Mouse (Mus musculus): Measurements from ENCODE around the gene Zfp800. TPM values are rescaled to one million over a fixed set of nuclear protein-coding genes. Genes with fewer than 3 reads are reported as not detected.

Gene Zfp800
- polyA plus RNA-seq, 1 experiment from 2014 or later: 19.8 TPM

DNA sequence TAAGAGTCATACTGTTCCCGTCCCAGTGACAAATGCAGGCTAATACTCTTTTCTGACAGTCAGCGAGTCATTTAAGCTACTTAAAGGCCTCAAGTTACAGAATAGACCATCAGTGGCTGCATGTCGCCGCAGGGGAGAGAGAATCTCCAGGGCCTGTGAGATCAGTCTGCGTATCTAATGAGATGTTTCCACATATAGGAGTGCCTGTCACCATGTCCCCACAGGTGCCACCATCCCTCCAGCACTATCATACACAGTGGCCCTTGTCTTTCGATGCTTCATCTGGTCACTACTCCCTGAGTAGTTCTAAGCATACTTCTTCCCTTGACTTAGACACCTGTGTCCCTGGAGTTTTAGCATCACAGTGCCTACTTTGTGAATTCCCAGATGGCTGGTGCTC, 68.0 kb downstream of the Zfp800 start:
- no peaks in the 10 kb centered on the region for H3K27me3 ChIP-seq (ENCODE audit: insufficient read depth, low read length)
- WGBS: 60% methylated on average over 6 of the region's 6 CpGs
- H3K27ac ChIP-seq (ENCODE audit: low read depth): no peak overlapping the region
- H3K4me2 ChIP-seq: no peak overlapping the region
- H3K9ac ChIP-seq: no peak overlapping the region
- TF ChIP-seq CTCF (IDR thresholded peaks at IDR 0.05; ENCODE audit: low read depth): no peak
- H3K36me3 ChIP-seq (ENCODE audit: insufficient read depth): no peaks in the 10 kb centered on the region
- no peak overlapping the region for H3K4me3 ChIP-seq (ENCODE audit: low read depth, low read length)
- H3K4me1 ChIP-seq (ENCODE audit: insufficient read depth): no peaks in the 10 kb centered on the region
- no peak for DNase-seq
- no peaks in the 10 kb centered on the region for H3K9me3 ChIP-seq (ENCODE audit: low read depth, low read length)
- no peak for ATAC-seq (ENCODE audit: insufficient read depth)

DNA sequence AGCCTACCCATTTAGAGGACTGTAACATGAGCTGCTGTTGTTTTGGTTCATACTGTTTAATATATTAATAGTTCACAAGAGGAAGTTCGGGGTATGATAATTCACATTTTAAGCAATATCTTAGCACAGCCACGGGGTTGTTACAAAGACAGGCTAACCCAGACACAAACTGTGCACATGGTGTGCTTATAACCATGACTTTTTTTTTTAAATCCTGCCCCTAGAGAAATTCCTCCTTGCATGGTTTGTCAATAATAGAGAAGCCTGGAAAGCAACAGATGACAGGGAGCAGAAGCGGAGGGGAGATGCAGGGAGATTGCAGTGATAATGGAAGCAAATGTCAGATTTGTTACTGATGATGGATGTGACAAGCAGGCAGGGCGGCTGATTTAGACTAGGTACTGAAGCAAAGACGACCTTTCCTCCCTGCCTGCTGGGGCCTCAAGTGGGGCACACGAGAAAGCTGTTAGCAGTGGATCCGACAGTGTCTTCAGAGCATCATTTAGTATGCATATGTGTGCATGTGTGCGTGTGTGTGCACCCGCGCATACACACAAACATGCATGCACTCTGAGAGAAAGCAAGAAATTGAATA, 68.7 kb downstream of the Zfp800 start:
- no peak for TF ChIP-seq CTCF (IDR thresholded peaks at IDR 0.05; ENCODE audit: low read depth)
- H3K4me2 ChIP-seq: no peak overlapping the region
- no peak overlapping the region for H3K9ac ChIP-seq
- 54% methylated on average over 10 of the region's 10 CpGs for WGBS
- no peaks in the 10 kb centered on the region for H3K4me1 ChIP-seq (ENCODE audit: insufficient read depth)
- ATAC-seq (ENCODE audit: insufficient read depth): no peak
- H3K36me3 ChIP-seq (ENCODE audit: insufficient read depth): no peaks in the 10 kb centered on the region
- no peak for DNase-seq
- no peak overlapping the region for H3K4me3 ChIP-seq (ENCODE audit: low read depth, low read length)
- no peaks in the 10 kb centered on the region for H3K27me3 ChIP-seq (ENCODE audit: insufficient read depth, low read length)
- H3K9me3 ChIP-seq (ENCODE audit: low read depth, low read length): no peaks in the 10 kb centered on the region
- H3K27ac ChIP-seq (ENCODE audit: low read depth): no peak overlapping the region

DNA sequence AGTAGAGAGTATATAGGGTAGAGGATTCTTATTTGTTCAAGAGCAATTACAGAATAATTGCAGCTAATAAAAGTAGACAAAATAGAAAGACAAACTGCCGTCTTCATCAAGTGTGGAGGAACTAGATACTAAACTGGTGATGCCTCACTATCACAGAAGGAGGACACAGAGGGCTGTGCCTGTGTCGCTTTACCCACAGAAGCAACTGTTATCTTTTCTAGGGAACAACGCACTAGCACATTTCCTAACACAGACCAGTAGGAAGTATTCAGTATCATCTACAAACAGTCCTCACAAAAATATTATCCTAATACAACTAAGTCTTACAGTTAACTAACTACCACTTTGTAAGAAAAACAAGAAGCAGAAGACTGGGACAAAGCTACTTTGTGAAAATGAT, 71.1 kb downstream of the Zfp800 start:
- Histone ChIP-seq H3K27me3 (ENCODE audit: insufficient read depth, low read length) (no peaks in the 10 kb centered on the region), H3K4me2 (no peak overlapping the region), H3K4me3 (ENCODE audit: low read depth, low read length) (no peak overlapping the region), H3K9me3 (ENCODE audit: low read depth, low read length) (no peaks in the 10 kb centered on the region), H3K27ac (ENCODE audit: low read depth) (no peak overlapping the region), H3K36me3 (ENCODE audit: insufficient read depth) (no peaks in the 10 kb centered on the region), H3K9ac (no peak overlapping the region), H3K4me1 (ENCODE audit: insufficient read depth) (no peaks in the 10 kb centered on the region)
- 81% methylated on average over 3 of the region's 3 CpGs for WGBS
- ATAC-seq (ENCODE audit: insufficient read depth) (no peak), DNase-seq (no peak)
- no peak for TF ChIP-seq CTCF (IDR thresholded peaks at IDR 0.05; ENCODE audit: low read depth)

DNA sequence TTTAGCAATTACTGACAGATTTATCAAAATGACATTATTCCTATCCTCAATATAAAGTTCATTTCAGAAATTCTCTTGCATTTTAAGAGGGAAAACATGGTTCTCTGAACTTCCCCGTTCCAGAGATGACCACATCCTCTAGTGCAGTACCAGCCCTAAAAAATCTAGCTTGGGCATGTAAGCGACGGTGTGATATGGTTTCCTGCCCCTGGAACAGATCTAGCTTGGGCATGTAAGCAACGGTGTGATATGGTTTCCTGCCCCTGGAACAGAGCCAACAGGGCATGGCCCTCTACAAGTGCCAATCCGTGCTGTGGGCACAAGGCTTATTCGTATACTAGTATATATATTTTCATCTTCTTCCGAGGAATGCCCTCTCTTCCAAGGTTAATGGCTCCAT, 75.4 kb downstream of the Zfp800 start:
- no peak overlapping the region for H3K4me3 ChIP-seq (ENCODE audit: low read depth, low read length)
- H3K4me1 ChIP-seq (ENCODE audit: insufficient read depth): no peaks in the 10 kb centered on the region
- H3K9ac ChIP-seq: no peak overlapping the region
- H3K27ac ChIP-seq (ENCODE audit: low read depth): no peak overlapping the region
- no peak for DNase-seq
- no peaks in the 10 kb centered on the region for H3K36me3 ChIP-seq (ENCODE audit: insufficient read depth)
- WGBS: 81% methylated on average over 7 of the region's 7 CpGs
- H3K27me3 ChIP-seq (ENCODE audit: insufficient read depth, low read length): no peaks in the 10 kb centered on the region
- ATAC-seq (ENCODE audit: insufficient read depth): no peak
- no peak for TF ChIP-seq CTCF (IDR thresholded peaks at IDR 0.05; ENCODE audit: low read depth)
- H3K9me3 ChIP-seq (ENCODE audit: low read depth, low read length): no peaks in the 10 kb centered on the region
- no peak overlapping the region for H3K4me2 ChIP-seq

DNA sequence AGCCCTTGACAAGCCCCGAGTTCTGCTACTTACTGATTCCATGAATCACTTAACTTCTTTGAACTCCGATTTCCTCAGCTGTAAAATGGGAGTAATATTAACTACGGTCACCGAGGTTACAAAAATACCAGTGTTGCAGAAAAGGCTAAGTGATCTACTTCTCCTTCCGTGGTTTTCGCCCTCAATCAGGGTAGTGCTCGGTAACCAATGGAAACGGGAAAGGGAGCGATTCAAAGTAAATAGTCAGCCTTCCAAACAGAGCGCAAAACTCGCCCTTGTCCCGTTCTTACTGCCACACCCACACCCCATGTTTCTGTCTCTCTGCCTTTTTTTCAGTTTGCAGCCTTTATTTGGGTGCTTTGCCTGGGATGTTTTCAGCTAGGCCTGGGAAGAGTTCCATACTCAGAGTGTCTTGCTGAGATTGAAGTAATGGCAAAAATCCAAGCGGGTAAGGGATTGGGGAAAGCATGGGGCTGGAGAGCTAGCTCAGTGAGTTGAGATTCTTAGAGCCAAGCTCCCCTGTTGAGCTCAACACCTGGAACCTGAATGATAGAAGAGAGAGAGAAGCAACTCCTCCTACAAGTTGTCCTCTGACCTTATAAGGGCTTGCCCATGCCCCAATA, 78.0 kb downstream of the Zfp800 start:
- Histone ChIP-seq H3K9me3 (ENCODE audit: low read depth, low read length) (no peaks in the 10 kb centered on the region), H3K9ac (no peak overlapping the region), H3K4me2 (no peak overlapping the region), H3K4me1 (ENCODE audit: insufficient read depth) (no peaks in the 10 kb centered on the region), H3K36me3 (ENCODE audit: insufficient read depth) (no peaks in the 10 kb centered on the region), H3K27ac (ENCODE audit: low read depth) (no peak overlapping the region), H3K4me3 (ENCODE audit: low read depth, low read length) (no peak overlapping the region), H3K27me3 (ENCODE audit: insufficient read depth, low read length) (no peaks in the 10 kb centered on the region)
- WGBS: 62% methylated on average over 13 of the region's 13 CpGs
- DNase-seq: no peak
- ATAC-seq (ENCODE audit: insufficient read depth): no peak
- no peak for TF ChIP-seq CTCF (IDR thresholded peaks at IDR 0.05; ENCODE audit: low read depth)

DNA sequence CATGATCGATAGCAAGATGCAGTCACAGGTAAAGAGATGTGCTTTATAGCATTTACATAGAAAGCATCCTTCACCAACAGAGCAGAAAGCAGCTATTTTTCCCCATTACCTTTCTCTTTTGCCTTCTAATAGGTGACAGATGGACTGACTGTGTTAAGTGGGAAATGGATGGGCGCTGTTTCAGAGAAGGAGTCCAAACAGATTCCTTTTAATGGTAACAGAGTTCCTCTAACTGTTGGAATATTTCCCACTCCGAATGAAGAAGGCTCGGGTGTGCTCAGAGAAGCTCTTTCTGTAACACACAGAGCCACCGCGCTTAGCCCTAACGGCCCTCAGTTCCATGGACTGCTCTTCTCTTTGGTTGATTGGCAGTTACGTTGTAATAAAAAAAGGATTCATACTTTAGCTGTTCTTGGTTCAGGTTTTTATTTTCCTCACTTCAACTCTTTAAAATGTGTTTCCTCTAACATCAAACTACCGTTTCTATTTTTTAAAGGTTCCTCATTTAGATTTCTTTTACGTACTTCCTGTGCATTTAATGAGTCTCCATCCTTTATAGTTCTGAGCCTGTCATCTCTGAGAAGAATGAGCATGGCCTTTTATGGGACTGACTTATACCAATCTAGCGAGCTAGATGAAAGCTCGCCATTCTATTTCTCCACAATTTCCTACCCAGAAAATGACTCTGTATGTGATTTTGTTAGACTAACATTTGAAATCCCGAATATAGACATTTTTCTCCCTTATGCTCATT, 78.8 kb downstream of the Zfp800 start:
- Histone ChIP-seq H3K9ac (no peak overlapping the region), H3K27ac (ENCODE audit: low read depth) (no peak overlapping the region), H3K9me3 (ENCODE audit: low read depth, low read length) (no peaks in the 10 kb centered on the region), H3K4me1 (ENCODE audit: insufficient read depth) (no peaks in the 10 kb centered on the region), H3K27me3 (ENCODE audit: insufficient read depth, low read length) (no peaks in the 10 kb centered on the region), H3K4me2 (no peak overlapping the region), H3K36me3 (ENCODE audit: insufficient read depth) (no peaks in the 10 kb centered on the region), H3K4me3 (ENCODE audit: low read depth, low read length) (no peak overlapping the region)
- DNase-seq (no peak), ATAC-seq (ENCODE audit: insufficient read depth) (no peak)
- no peak for TF ChIP-seq CTCF (IDR thresholded peaks at IDR 0.05; ENCODE audit: low read depth)
- 79% methylated on average over 13 of the region's 13 CpGs for WGBS

DNA sequence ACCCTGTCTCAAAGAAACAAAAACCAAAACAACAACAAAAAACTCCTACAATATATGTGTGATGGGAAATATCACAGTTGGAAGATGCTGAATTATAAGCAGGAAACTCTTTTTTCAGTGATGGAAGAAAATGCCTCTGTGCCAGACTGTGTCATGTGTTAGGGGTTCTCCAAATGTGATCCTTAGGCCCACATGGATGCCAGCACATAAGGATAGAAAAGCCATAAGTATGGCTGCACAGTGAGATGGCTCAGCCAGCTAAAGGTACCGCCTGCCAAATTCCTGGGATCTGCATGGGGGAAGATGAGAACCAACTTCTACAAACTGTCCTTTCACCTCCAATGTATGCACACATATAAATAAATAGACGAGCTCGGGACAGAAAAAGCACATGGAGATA, 82.6 kb downstream of the Zfp800 start:
- Histone ChIP-seq H3K36me3 (ENCODE audit: insufficient read depth) (no peaks in the 10 kb centered on the region), H3K9me3 (ENCODE audit: low read depth, low read length) (no peaks in the 10 kb centered on the region), H3K27me3 (ENCODE audit: insufficient read depth, low read length) (no peaks in the 10 kb centered on the region), H3K27ac (ENCODE audit: low read depth) (no peak overlapping the region), H3K4me1 (ENCODE audit: insufficient read depth) (no peaks in the 10 kb centered on the region), H3K9ac (no peak overlapping the region), H3K4me2 (no peak overlapping the region), H3K4me3 (ENCODE audit: low read depth, low read length) (no peak overlapping the region)
- TF ChIP-seq CTCF (IDR thresholded peaks at IDR 0.05; ENCODE audit: low read depth): no peak
- ATAC-seq (ENCODE audit: insufficient read depth) (no peak), DNase-seq (no peak)
- WGBS: 80% methylated on average over 3 of the region's 3 CpGs

Measured in lung, embryonic 14.5 days (tissue).